Mouse (Mus musculus): ENCODE data around the gene Gsg1.

Gsg1 gene

DNA sequence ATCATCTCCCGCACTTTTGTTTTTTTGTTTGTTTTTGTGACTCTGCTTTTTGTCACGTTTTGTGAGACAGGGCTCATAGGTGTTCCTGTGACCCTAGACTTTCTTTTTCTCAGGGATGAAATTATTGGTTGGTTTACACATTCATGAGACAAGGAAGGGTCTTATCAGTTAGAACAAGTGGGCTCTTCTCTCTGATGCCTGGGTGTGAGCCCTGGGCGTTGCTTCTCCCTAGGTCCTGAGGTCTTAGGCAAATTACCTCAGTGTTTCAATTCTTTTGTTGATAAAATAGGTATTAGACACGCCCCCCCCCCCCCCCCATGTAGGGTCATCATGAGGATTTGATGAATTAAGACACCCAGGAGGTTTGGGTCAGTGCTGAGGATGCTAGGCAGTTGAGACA lies 49.3 kb downstream of the Gsg1 start:
- no peak for DNase-seq

DNA sequence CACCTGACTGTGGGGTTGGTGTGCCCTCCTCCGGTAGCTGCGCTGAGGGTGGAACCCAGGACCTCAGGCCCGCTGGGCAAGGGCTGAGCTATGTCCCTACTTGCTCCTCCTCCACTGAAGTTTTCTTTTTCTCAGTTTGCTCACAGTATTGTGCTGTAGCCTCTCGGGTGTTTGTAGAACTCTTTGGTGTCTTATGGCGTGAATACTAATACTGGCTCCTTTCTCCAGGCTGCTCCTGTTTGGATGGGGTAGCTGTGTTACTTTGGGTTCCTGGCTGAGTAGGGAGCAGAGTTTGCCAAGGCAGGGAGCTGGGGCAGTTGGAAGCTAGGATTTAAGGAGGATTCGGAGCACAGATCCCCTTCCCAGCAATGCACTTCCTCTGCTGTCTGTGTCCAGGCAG lies 50.4 kb downstream of the Gsg1 start:
- no peak for DNase-seq

DNA sequence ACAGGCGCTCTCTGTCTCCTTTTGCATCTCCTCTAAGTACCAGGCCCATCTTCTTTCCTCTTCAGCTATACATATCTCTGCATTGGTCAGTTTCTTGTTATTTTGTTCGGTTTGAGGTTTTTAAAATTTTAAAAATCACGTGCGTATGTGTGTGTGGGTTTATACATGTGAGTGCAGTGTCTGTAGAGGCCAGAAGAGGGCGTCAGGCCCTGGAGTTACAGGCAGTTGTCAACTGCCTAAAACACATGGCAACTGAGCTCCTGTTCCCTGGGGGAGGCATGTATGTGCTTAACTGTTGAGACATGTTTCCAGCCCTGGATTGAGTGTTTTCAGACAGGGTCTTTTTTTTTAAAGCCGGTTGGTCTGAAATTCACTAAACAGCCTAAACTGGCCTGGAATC lies 51.5 kb downstream of the Gsg1 start:
- DNase-seq, result no peak

- DNase-seq, result no peak
Measured at GRCm38 (mm10) chr6:135200122-135200957, 53.8 kb downstream of the Gsg1 start.

DNA sequence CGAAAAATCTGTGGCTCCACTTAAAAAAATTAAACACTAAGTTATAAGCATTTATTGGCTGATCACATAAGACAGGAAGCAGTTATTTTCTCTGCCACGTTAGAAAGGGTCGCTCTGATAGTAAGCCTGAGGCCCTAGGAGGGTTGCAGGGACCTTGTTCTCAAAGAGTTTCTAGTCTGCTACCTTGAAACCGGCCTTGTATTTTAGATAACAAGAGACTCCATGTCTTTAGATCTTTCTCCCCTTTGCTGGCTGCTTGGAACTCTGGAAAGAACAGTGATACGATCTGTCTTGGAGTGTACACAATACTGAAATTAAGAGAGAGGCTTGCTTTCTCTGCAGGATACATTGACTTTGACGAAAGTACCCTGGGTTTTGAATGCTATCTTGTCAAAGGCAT lies 55.4 kb downstream of the Gsg1 start:
- no peak for DNase-seq

DNA sequence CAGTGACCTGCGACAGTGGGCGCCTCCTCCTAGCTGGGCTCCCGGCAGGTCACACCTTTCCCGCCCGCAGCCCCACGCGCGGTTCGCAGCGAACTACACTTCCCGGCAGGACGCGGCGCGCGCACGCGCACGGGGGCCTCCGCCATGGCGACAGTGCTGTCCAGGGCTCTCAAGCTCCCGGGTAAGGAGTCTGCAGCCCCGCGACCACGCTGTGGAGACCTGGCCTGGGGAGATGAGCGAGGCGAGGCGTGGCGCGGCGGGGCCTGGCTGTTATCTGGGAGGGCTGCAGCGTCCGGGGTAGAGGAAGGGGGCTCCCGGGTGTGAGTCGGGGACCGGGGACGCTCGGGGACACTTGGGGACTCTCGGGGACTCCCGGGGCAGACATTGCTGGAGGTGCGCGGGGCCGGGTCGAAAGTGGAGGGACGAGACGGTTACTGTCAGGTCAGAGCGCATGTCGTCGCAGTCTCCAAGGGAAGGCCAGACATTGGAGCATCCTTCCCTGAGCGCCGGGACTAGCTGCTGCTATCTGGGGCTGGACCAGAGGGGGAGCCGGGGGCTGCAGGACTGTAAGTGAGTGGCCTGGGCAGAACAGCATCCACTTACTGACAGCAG lies 56.1 kb downstream of the Gsg1 start, which contains the start of the genes Fam234b and Hebp1:
Gene Fam234b (plus strand): TSS at position 57 of the 612 bp plus-strand sequence.
Gene Hebp1 (minus strand): TSS at position 102 of the 612 bp plus-strand sequence.
- peak; percentile 87 for DNase-seq

- DNase-seq, result no peak
Measured at GRCm38 (mm10) chr6:135197446-135197845, 56.7 kb downstream of the Gsg1 start.

- DNase-seq, result no peak
Measured at GRCm38 (mm10) chr6:135196707-135197106, 57.4 kb downstream of the Gsg1 start.

GRCm38 (mm10) chr6:135194907-135195306 lies 59.2 kb downstream of the Gsg1 start:
- no peak for DNase-seq

GRCm38 (mm10) chr6:135193733-135194132 lies 60.4 kb downstream of the Gsg1 start:
- DNase-seq, result no peak

DNA sequence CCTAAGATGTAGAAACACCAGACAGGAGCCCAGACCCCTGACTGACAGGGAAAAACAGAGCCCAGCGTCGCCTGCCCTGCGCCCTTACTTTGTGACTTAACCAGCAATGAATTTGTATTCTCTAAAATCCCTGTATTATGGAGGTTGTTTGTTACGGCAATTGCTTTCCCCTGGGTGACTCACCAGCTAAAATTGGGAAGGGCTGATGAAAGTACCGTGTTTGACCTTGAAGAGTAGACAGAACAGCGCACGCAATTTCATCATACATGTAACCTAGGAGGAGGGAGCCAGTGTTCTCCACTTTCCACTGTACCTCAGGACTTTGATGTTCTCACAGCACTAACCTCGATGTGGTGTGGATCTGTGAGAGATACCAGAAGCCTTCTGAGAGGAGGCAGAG lies 61.2 kb downstream of the Gsg1 start:
- no peak for DNase-seq

DNA sequence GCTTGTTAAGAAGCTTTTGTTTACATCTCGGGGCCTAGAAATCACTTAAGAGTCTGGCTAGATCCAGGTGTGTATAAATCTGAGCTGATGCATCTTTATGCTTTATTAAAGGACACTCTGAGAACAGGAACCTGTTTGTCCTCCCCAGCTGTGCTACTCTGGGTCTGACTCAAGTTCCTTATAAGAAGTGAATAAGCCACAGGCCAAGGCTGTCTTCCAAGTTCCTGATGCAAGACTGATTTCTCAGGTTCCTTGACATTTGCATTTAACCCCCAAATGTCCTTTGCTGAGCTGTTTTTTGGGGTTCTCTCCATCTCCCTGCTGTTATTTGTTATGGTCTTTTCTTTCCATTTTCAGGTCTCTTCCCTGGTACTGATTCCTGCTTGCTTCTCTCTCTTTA lies 62.2 kb downstream of the Gsg1 start:
- no peak for DNase-seq

GRCm38 (mm10) chr6:135190122-135190521 lies 64.0 kb downstream of the Gsg1 start:
- DNase-seq, result no peak

DNA sequence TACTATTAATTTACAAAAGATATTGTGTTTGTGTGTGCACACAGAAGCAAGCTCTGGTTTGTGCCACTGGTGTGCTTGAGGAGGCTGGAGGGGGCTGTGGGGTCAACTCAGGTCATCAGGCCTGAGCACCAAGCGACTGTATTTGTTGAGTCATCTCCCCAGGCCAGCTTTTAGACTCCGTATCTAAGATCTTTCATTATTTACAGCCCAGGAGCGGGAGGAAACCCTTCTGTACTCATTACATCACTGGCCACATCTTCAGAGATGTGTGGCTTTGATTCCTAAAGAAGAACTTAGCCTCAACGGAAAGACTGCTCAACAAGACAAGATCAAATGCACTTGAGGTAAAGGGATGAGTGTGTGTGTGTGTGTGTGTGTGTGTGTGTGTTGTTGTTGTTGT lies 65.5 kb downstream of the Gsg1 start:
- no peak for DNase-seq

Data from lung, postnatal 4 days (tissue).